Mouse (Mus musculus): ENCODE results near the gene Zfp770.

The Zfp770 gene

DNA sequence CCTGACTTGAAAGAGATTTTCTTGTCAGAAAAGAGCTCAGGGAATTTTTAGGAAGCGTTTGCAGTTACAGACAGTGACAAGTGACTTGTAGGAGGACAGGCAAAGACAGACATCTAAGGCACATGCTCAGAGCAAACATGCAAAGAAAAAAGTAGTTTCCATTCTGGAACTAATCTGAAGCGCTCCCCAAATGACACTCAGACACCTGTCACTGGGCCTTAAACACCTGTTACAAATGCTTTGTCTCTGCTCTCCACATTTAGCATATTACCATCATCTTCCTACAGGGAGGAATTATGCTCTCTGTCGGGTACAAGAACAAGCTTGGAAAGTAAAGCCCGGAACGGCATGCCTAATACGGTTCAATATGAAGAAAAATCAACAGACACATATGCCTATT is 57.4 kb downstream of the Zfp770 start:
- no peak for DNase-seq
